Mouse (Mus musculus) lung, postnatal 0 days (tissue): ENCODE results near the gene Tanc1.

Experiments used
- CTCF ChIP-seq: IDR thresholded peaks from 2 replicates; pipeline ENCODE4 v1.5.1; 2016; ENCODE audit warnings: antibody characterized with exemption, mild to moderate bottlenecking
- EP300 ChIP-seq: IDR thresholded peaks from 2 replicates; pipeline ENCODE4 v1.6.1; 2016; ENCODE audit warnings: antibody characterized with exemption, mild to moderate bottlenecking, control low read depth

DNA sequence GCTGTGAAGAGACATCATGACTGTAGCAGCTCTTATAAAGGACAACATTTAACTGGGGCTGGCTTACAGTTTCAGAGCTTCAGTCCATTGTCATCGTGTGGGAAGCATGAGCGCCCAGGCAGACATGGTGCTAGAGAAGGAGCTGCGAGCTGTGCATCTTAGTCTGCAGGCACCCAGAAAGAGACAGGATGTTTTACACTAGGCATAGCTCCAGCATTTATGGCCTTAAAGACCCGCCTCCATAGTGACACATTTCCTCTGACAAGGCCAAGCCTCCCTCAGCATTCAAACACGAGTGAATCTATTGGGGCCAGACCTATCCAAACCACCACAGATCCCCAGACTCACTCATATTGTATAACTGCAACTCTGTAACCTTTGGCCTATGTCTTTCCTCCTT is 54.7 kb downstream of the Tanc1 start:
- TF ChIP-seq CTCF (no peak), EP300 (no peak)
